Mouse (Mus musculus) midbrain, embryonic 11.5 days (tissue): Measurements from ENCODE around the gene Vsig10l. TPM values are rescaled to one million over a fixed set of nuclear protein-coding genes. Genes with fewer than 3 reads are reported as not detected.

Experiments
- ATAC-seq: fragments of 200-750 bp; cut with Nextera tagmentation; 2 replicates; pipeline ENCODE4 v1.8.0; 2017; ENCODE audit warnings: moderate TSS enrichment, moderate library complexity; ENCODE audit not compliant: low FRiP score
- DNase-seq: peaks from one replicate; pipeline ENCODE4 v3.0.0; 2015; ENCODE audit warnings: low spot score; ENCODE audit errors: missing footprints
- H3K27ac ChIP-seq: fragments of 300-500 bp; sonication (generic); 2 replicates; pipeline ENCODE4 v1.5.1; 2014; ENCODE audit warnings: low read depth, low read length
- H3K27me3 ChIP-seq: fragments of 300-500 bp; sonication (generic); 2 replicates; pipeline ENCODE4 v1.6.1; 2014; ENCODE audit warnings: mild to moderate bottlenecking, low read length, moderate library complexity, mixed read lengths; ENCODE audit not compliant: control insufficient read depth, insufficient read depth
- H3K36me3 ChIP-seq: fragments of 300-500 bp; sonication (generic); 2 replicates; pipeline ENCODE4 v1.6.1; 2014; ENCODE audit warnings: mild to moderate bottlenecking, low read length, moderate library complexity, mixed read lengths; ENCODE audit not compliant: control insufficient read depth, insufficient read depth
- H3K4me1 ChIP-seq: fragments of 300-500 bp; sonication (generic); 2 replicates; pipeline ENCODE4 v1.6.1; 2014; ENCODE audit warnings: low read length; ENCODE audit not compliant: control insufficient read depth, insufficient read depth
- H3K4me2 ChIP-seq: fragments of 300-500 bp; sonication (generic); 2 replicates; pipeline ENCODE4 v1.6.1; 2014; ENCODE audit warnings: mild to moderate bottlenecking, moderate library complexity
- H3K4me3 ChIP-seq: fragments of 300-500 bp; sonication (generic); 2 replicates; pipeline ENCODE4 v1.5.1; 2014; ENCODE audit warnings: low read depth, low read length
- H3K9ac ChIP-seq: fragments of 300-500 bp; sonication (generic); 2 replicates; pipeline ENCODE4 v1.6.1; 2014; ENCODE audit warnings: low read length
- H3K9me3 ChIP-seq: fragments of 300-500 bp; sonication (generic); 2 replicates; pipeline ENCODE4 v1.6.1; 2016; ENCODE audit warnings: low read length; ENCODE audit not compliant: control insufficient read depth
- WGBS: fragments of 180-500 bp; shearing (Covaris S2); extraction: QIAGEN DNeasy Blood & Tissue Kit; methylation state at CpG from one replicate; pipeline ENCODE4 v1.1.7; 2014; 5-methylcytosine and 5-hydroxymethylcytosine counted together
- polyA plus RNA-seq: library from polyadenylated mRNA; unstranded; fragments of >200 nt; fragmentation: Nextera tagmentation; extraction: Ambion mirVana; gene quantifications from 2 replicates; pipeline ENCODE4 v1.2.1, GENCODE M21; 2014

Vsig10l gene
- 2.2 and 2.4 TPM in 2 replicates for polyA plus RNA-seq

DNA sequence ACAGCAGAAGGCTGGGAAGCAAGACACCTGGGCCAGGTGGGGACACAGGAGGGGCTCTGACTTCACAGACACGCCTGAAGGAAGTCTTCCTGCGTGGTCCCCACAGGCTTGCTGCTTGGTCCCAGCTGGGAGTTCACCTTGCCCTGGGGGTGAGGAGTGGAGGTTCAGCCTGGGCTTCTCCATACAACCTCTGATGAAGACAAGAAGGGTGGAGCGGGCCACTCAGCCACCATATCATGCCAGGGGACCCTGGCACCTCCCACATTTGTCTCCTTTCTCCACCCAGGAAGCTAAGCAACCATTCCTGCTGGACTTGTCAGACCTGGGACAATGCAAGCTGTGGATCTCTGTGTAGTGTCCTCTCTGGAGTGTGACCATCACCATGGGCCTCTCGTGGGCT, at the start of gene Vsig10l:
Gene Vsig10l (plus strand): TSS at position 301 of the 400 bp plus-strand sequence.
- no peaks in the 10 kb centered on the region for H3K9me3 ChIP-seq
- H3K27me3 ChIP-seq = peaks cover 5% of the 10 kb centered on the region; the same call in 1 of the 2 replicates
- H3K4me2 ChIP-seq = no peak within 1 kb of the TSS
- H3K27ac ChIP-seq = no peak within 1 kb of the TSS
- ATAC-seq (no peak), DNase-seq (peak; percentile 75)
- no peaks in the 10 kb centered on the region for H3K4me1 ChIP-seq
- no peak within 1 kb of the TSS for H3K9ac ChIP-seq
- no peak within 1 kb of the TSS for H3K4me3 ChIP-seq
- 67% methylated on average over 4 of the region's 4 CpGs for WGBS
- no peaks in the 10 kb centered on the region for H3K36me3 ChIP-seq

GRCm38 (mm10) chr7:43417298-43417697, 45.7 kb upstream of the Vsig10l start:
- WGBS = 88% methylated on average over 10 of the region's 10 CpGs
- no peak overlapping the region for H3K4me3 ChIP-seq
- H3K27me3 ChIP-seq = no peaks in the 10 kb centered on the region
- H3K9ac ChIP-seq = no peak overlapping the region
- no peak for ATAC-seq
- no peak overlapping the region for H3K27ac ChIP-seq
- no peaks in the 10 kb centered on the region for H3K9me3 ChIP-seq
- no peak overlapping the region for H3K4me2 ChIP-seq
- no peak for DNase-seq
- no peaks in the 10 kb centered on the region for H3K4me1 ChIP-seq
- no peaks in the 10 kb centered on the region for H3K36me3 ChIP-seq

DNA sequence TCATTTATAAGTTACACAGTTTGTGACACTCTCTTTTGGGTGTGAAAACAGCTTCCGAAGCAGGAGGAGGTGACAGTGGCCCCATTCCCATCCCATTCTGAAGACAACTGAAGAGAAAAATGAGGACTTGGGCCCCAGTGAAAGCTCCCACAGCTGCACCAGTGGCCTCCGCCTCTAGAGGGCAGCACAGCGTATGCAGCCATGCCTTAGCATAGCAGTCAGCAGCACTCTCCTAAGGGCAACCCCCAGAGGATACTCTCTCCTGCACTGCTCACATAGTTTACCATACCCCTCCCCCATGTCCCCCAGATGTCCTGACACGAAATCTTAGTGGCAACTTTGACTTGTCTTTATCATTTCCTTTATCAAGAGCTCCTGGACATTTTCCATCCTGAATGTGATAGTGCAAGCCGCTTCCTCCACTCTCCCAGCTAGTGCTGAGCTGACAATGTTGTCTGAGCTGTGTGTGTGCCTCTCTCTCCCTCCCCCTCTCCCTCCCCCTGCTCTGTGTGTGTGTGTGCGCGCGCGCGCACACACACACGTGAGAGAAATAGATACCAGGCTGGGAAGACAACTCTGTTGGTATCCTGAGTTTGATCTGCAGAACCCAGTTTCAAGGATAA, 39.8 kb upstream of the Vsig10l start:
- Histone ChIP-seq H3K4me2 (peak overlapping the region; percentile 21; the same call in 1 of the 2 replicates), H3K36me3 (no peaks in the 10 kb centered on the region), H3K27me3 (no peaks in the 10 kb centered on the region), H3K9me3 (no peaks in the 10 kb centered on the region), H3K9ac (no peak overlapping the region), H3K4me1 (no peaks in the 10 kb centered on the region), H3K4me3 (no peak overlapping the region), H3K27ac (no peak overlapping the region)
- 14% methylated on average over 11 of the region's 11 CpGs for WGBS
- DNase-seq (peak; percentile 98), ATAC-seq (peak; percentile 94)

GRCm38 (mm10) chr7:43423991-43424625, 38.8 kb upstream of the Vsig10l start:
- no peak overlapping the region for H3K4me3 ChIP-seq
- H3K4me2 ChIP-seq = no peak overlapping the region
- 57% methylated on average over 3 of the region's 3 CpGs for WGBS
- no peak overlapping the region for H3K9ac ChIP-seq
- H3K36me3 ChIP-seq = no peaks in the 10 kb centered on the region
- no peaks in the 10 kb centered on the region for H3K4me1 ChIP-seq
- no peak for ATAC-seq
- DNase-seq = no peak
- no peaks in the 10 kb centered on the region for H3K27me3 ChIP-seq
- no peaks in the 10 kb centered on the region for H3K9me3 ChIP-seq
- H3K27ac ChIP-seq = no peak overlapping the region

- no peak within 1 kb of the TSS for H3K4me3 ChIP-seq
- H3K4me1 ChIP-seq = no peaks in the 10 kb centered on the region
Observed at GRCm38 (mm10) chr7:43427406-43427805, 35.5 kb upstream of the Vsig10l start, which contains the start of gene Lim2. Gene Lim2, plus strand, starts transcription at chr7:43427670.

GRCm38 (mm10) chr7:43429500-43429899, 33.5 kb upstream of the Vsig10l start:
- DNase-seq = no peak
- no peak overlapping the region for H3K27ac ChIP-seq
- no peaks in the 10 kb centered on the region for H3K4me1 ChIP-seq
- H3K4me2 ChIP-seq = no peak overlapping the region
- H3K9me3 ChIP-seq = no peaks in the 10 kb centered on the region
- no peak for ATAC-seq
- no peaks in the 10 kb centered on the region for H3K27me3 ChIP-seq
- no peaks in the 10 kb centered on the region for H3K36me3 ChIP-seq
- 71% methylated on average over 4 of the region's 4 CpGs for WGBS
- H3K9ac ChIP-seq = no peak overlapping the region
- no peak overlapping the region for H3K4me3 ChIP-seq

More at GRCm38 (mm10) chr7:43427406-43427805, 35.5 kb upstream of the Vsig10l start, which contains the start of gene Lim2:
- no peaks in the 10 kb centered on the region for H3K27me3 ChIP-seq
- WGBS = 94% methylated on average over 8 of the region's 8 CpGs
- H3K27ac ChIP-seq = no peak within 1 kb of the TSS
- H3K36me3 ChIP-seq = no peaks in the 10 kb centered on the region
- no peak within 1 kb of the TSS for H3K4me2 ChIP-seq
- DNase-seq (no peak), ATAC-seq (no peak)
- H3K9me3 ChIP-seq = no peaks in the 10 kb centered on the region
- H3K9ac ChIP-seq = no peak within 1 kb of the TSS

DNA sequence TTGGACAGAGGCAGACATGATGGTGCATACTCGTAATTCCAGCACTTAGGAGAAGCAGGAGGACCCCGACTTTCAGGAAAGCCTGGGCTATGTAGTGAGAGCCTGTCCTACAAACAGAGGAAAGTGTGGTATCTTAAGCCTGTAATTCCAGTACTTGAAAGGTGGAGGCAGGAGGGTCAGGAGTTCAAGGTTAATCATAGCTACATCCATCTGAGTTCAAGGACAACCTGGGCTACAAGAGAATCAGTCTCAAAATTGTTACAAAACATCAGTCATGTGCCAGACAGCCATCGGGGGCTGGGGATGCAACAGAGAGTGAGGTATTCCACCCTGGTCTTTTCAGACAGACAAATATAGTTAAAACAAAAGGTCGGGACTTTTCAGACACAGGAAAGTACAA, 30.1 kb upstream of the Vsig10l start:
- Histone ChIP-seq H3K4me2 (no peak overlapping the region), H3K27me3 (no peaks in the 10 kb centered on the region), H3K4me1 (no peaks in the 10 kb centered on the region), H3K36me3 (no peaks in the 10 kb centered on the region), H3K27ac (no peak overlapping the region), H3K9me3 (no peaks in the 10 kb centered on the region), H3K9ac (no peak overlapping the region), H3K4me3 (no peak overlapping the region)
- WGBS = 79% methylated on average over 4 of the region's 4 CpGs
- DNase-seq (no peak), ATAC-seq (no peak)

GRCm38 (mm10) chr7:43434676-43435075, 28.3 kb upstream of the Vsig10l start:
- Histone ChIP-seq H3K9me3 (no peaks in the 10 kb centered on the region), H3K4me2 (no peak overlapping the region), H3K4me1 (no peaks in the 10 kb centered on the region), H3K4me3 (no peak overlapping the region), H3K9ac (no peak overlapping the region), H3K27ac (no peak overlapping the region), H3K36me3 (no peaks in the 10 kb centered on the region), H3K27me3 (no peaks in the 10 kb centered on the region)
- DNase-seq (no peak), ATAC-seq (no peak)
- 89% methylated on average over 5 of the region's 5 CpGs for WGBS
